Mouse (Mus musculus) MEL (cell line): ENCODE results near the gene Fbll1. TPM values are rescaled to one million over a fixed set of nuclear protein-coding genes. Genes with fewer than 3 reads are reported as not detected.

ENCODE experiments used
- polyA plus RNA-seq, 2 experiments: library from polyadenylated mRNA; stranded (reverse) in 1 of 2; unstranded in 1 of 2; fragments of >175 nt in 1 of 2; fragments of >200 nt in 1 of 2; gene quantifications; 2 replicates each; pipeline versions ENCODE4 v1.2.1 to v1.2.4; 2012; ENCODE audit warnings: low replicate concordance in 2 of 2, low read depth in 1 of 2; ENCODE audit not compliant: insufficient read length in 2 of 2, insufficient read depth in 1 of 2, missing spikeins in 1 of 2
- total RNA-seq: library from RNA; depleted of rRNA; stranded (reverse); fragments of 300-350 nt; gene quantifications from 2 replicates; pipeline ENCODE4 v1.2.3, GENCODE M21; 2012; rRNA removed

The Fbll1 gene
- total and polyA plus RNA-seq, 3 experiments = not detected

Other genes starting within 250 kb of the Fbll1 start
- gene Pank3, start 29.4 kb downstream of the Fbll1 start, total RNA-seq = 18.7 and 20.7 TPM in 2 replicates
- 10 to 100 TPM; 12.0 to 19.6 TPM for gene Pank3, start 29.4 kb downstream of the Fbll1 start, polyA plus RNA-seq
- 251 and 268 TPM in 2 replicates for gene Rars, start 35.6 kb upstream of the Fbll1 start, total RNA-seq
- gene Rars, start 35.6 kb upstream of the Fbll1 start, polyA plus RNA-seq = 100 to 1,000 TPM; 193 to 396 TPM
- gene Wwc1, start 181.6 kb upstream of the Fbll1 start, total RNA-seq = 0.39 and 0.46 TPM in 2 replicates
- gene Wwc1, start 181.6 kb upstream of the Fbll1 start, polyA plus RNA-seq = under 1 TPM in 1 of 2 experiments, not detected in 1; 0.39 TPM